Mouse (Mus musculus) frontal cortex, postnatal 25 days (tissue): Measurements from ENCODE around the gene Rnft1.

Experiments used
- DNase-seq, 2 experiments: peaks; one replicate each; pipeline ENCODE4 v3.0.0; 2022; ENCODE audit warnings: low spot score in 2 of 2

The Rnft1 gene

GRCm38 (mm10) chr11:86484101-86484868, at the start of gene Rnft1:
Gene Rnft1, plus strand, starts transcription at chr11:86484657.
- DNase-seq = peak; percentile 89 to 94

GRCm38 (mm10) chr11:86436843-86437242, 47.6 kb upstream of the Rnft1 start:
- no peak for DNase-seq

GRCm38 (mm10) chr11:86438261-86438660, 46.2 kb upstream of the Rnft1 start:
- DNase-seq = no peak

GRCm38 (mm10) chr11:86440791-86441190, 43.7 kb upstream of the Rnft1 start:
- no peak for DNase-seq

GRCm38 (mm10) chr11:86453991-86454390, 30.5 kb upstream of the Rnft1 start:
- DNase-seq = no peak

- DNase-seq = no peak
Observed at GRCm38 (mm10) chr11:86457545-86457944, 26.9 kb upstream of the Rnft1 start.

- DNase-seq = no peak
Observed at GRCm38 (mm10) chr11:86458866-86459265, 25.6 kb upstream of the Rnft1 start.

- no peak for DNase-seq
Observed at GRCm38 (mm10) chr11:86462579-86462978, 21.9 kb upstream of the Rnft1 start.

GRCm38 (mm10) chr11:86464275-86464674, 20.2 kb upstream of the Rnft1 start:
- peak in 1 of 2 experiments; percentile 47 for DNase-seq

- no peak for DNase-seq
Observed at GRCm38 (mm10) chr11:86468345-86468744, 16.1 kb upstream of the Rnft1 start.

- no peak for DNase-seq
Observed at GRCm38 (mm10) chr11:86468971-86469370, 15.5 kb upstream of the Rnft1 start.

GRCm38 (mm10) chr11:86471785-86472184, 12.7 kb upstream of the Rnft1 start:
- DNase-seq = no peak

GRCm38 (mm10) chr11:86472771-86473171, 11.7 kb upstream of the Rnft1 start:
- DNase-seq = no peak

- no peak for DNase-seq
Observed at GRCm38 (mm10) chr11:86473576-86473975, 10.9 kb upstream of the Rnft1 start.

- DNase-seq = peak; percentile 31 to 39
Observed at GRCm38 (mm10) chr11:86484910-86485510, 553 bp downstream of the Rnft1 start.

GRCm38 (mm10) chr11:86490782-86491181, 6.3 kb downstream of the Rnft1 start:
- DNase-seq = no peak

- no peak for DNase-seq
Observed at GRCm38 (mm10) chr11:86497356-86497755, 12.9 kb downstream of the Rnft1 start.

- no peak for DNase-seq
Observed at GRCm38 (mm10) chr11:86497908-86498307, 13.5 kb downstream of the Rnft1 start.

- DNase-seq = no peak
Observed at GRCm38 (mm10) chr11:86500795-86501194, 16.3 kb downstream of the Rnft1 start.

GRCm38 (mm10) chr11:86503121-86503520, 18.7 kb downstream of the Rnft1 start:
- DNase-seq = no peak

GRCm38 (mm10) chr11:86507334-86507733, 22.9 kb downstream of the Rnft1 start:
- DNase-seq = no peak

- no peak for DNase-seq
Observed at GRCm38 (mm10) chr11:86507991-86508390, 23.5 kb downstream of the Rnft1 start.

GRCm38 (mm10) chr11:86516620-86517019, 32.2 kb downstream of the Rnft1 start:
- DNase-seq = no peak
